8 mouse cellular contexts compared by ENCODE assay signal in the genomic region with DNA sequence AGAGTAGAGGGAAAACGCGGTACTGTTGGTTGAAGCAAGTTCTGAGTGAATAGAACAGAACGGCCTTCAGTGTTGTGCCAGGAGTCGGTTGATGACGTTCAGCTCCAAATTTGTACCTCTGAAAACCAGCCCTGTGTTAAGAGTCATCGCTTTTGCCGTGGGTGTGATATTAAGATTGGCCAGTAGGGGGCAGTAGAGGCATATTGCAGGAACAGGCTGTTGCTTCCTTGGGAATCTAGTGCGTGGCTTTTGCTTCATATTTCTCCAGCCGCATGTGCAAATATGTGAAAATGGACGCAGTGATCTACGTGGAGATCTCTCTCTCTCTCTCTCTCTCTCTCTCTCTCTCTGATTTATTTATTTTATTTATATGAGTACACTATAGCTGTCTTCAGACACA. TPM values are rescaled to one million over a fixed set of nuclear protein-coding genes. Genes with fewer than 3 reads are reported as not detected.
DNase-seq lines count a peak whose midpoint lies in the region; ATAC-seq lines count a peak whose summit lies in the region.

No protein-coding gene starts in this region.

- H3K27me3 ChIP-seq in intestine, embryonic 14.5 days (replicated peaks; ENCODE audit: control insufficient read depth, insufficient read depth, low read length), result no peaks in the 10 kb centered on the region
- no peaks in the 10 kb centered on the region for H3K27me3 ChIP-seq in intestine, embryonic 16.5 days (replicated peaks; ENCODE audit: control insufficient read depth, insufficient read depth, low read length)
- 0 out of 2 replicates have a peak, but pooled peaks cover 2% of the 10 kb centered on the region for H3K27me3 ChIP-seq in forebrain, embryonic 16.5 days (replicated peaks; ENCODE audit: control insufficient read depth, insufficient read depth, low read length)
- H3K27me3 ChIP-seq in splenic B cell, adult 2 months (ENCODE audit: control insufficient read depth, insufficient read depth, low read length, poor library complexity, severe bottlenecking), result no peaks in the 10 kb centered on the region; the same call in 1 of the 2 replicates

- intact Hi-C loops in left cerebral cortex, postnatal 10 days (cut with DNase I), result loop anchor here (2.0 to 5.0 kb wide), 2 partner anchors 292 to 351 kb away; no protein-coding TSS in a partner anchor

- ATAC-seq in intestine, embryonic 14.5 days (replicated peaks; ENCODE audit: low FRiP score, low TSS enrichment, low read depth), result no peak
- no peak for ATAC-seq in intestine, embryonic 16.5 days
- ATAC-seq in forebrain, embryonic 16.5 days, result peak; percentile 4; the same call in 1 of the 2 replicates

- WGBS in intestine, embryonic 14.5 days, result 9% methylated on average over 11 of the region's 11 CpGs
- 4% methylated on average over 11 of the region's 11 CpGs for WGBS in intestine, embryonic 16.5 days
- 4% methylated on average over 11 of the region's 11 CpGs for WGBS in forebrain, embryonic 16.5 days

- no peak overlapping the region for H3K4me2 ChIP-seq in intestine, embryonic 14.5 days (ENCODE audit: low read length)
- no peak overlapping the region for H3K4me2 ChIP-seq in intestine, embryonic 16.5 days (ENCODE audit: low read depth, low read length)
- H3K4me2 ChIP-seq in forebrain, embryonic 16.5 days (ENCODE audit: low read length), result peak overlapping the region; percentile 45

- H3K9me3 ChIP-seq in intestine, embryonic 14.5 days (ENCODE audit: control insufficient read depth, low read length), result no peaks in the 10 kb centered on the region
- H3K9me3 ChIP-seq in intestine, embryonic 16.5 days (ENCODE audit: control insufficient read depth, low read length), result no peaks in the 10 kb centered on the region
- no peaks in the 10 kb centered on the region for H3K9me3 ChIP-seq in forebrain, embryonic 16.5 days (ENCODE audit: control insufficient read depth, low read length)

- no peak overlapping the region for H3K4me3 ChIP-seq in intestine, embryonic 14.5 days (ENCODE audit: low read depth, low read length)
- H3K4me3 ChIP-seq in intestine, embryonic 16.5 days (ENCODE audit: low read length), result no peak overlapping the region
- H3K4me3 ChIP-seq in forebrain, embryonic 16.5 days (replicated peaks; ENCODE audit: low read length), result peak overlapping the region; percentile 26

- DNase-seq in intestine, embryonic 14.5 days (ENCODE audit: low spot score), result peak; percentile 97
- DNase-seq in cerebellum, adult 11 months, result peak; percentile 91
- DNase-seq in heart, postnatal 4 days, result peak; percentile 96
- DNase-seq in left cerebral cortex, postnatal 10 days (ENCODE audit: extremely low spot score in 1 of 2, low spot score in 2 of 2), result peak; percentile 88 to 92
- DNase-seq in naive thymus-derived CD4-positive, alpha-beta T cell, adult 2 months (ENCODE audit: low read depth), result peak; percentile 91
- peak; percentile 92 for DNase-seq in splenic B cell, adult 2 months (ENCODE audit: low read depth, low spot score)

- H3K9ac ChIP-seq in intestine, embryonic 14.5 days (ENCODE audit: low read length), result no peak overlapping the region
- H3K9ac ChIP-seq in intestine, embryonic 16.5 days (ENCODE audit: low read depth, low read length), result no peak overlapping the region
- H3K9ac ChIP-seq in forebrain, embryonic 16.5 days (replicated peaks; ENCODE audit: low read depth, low read length), result peak overlapping the region; percentile 39; the same call in 1 of the 2 replicates

- peaks cover 7% of the 10 kb centered on the region; the same call in 1 of the 2 replicates for H3K4me1 ChIP-seq in intestine, embryonic 14.5 days (replicated peaks; ENCODE audit: control insufficient read depth, insufficient read depth, low read length)
- peaks cover 12% of the 10 kb centered on the region for H3K4me1 ChIP-seq in intestine, embryonic 16.5 days (ENCODE audit: control insufficient read depth, insufficient read depth, low read length)
- peaks cover 22% of the 10 kb centered on the region for H3K4me1 ChIP-seq in forebrain, embryonic 16.5 days (replicated peaks; ENCODE audit: control insufficient read depth, insufficient read depth, low read length)

- no peak overlapping the region for H3K27ac ChIP-seq in intestine, embryonic 14.5 days (ENCODE audit: low read depth)
- no peak overlapping the region for H3K27ac ChIP-seq in intestine, embryonic 16.5 days (ENCODE audit: low read length)
- H3K27ac ChIP-seq in forebrain, embryonic 16.5 days (ENCODE audit: low read length), result no peak overlapping the region

- no peaks in the 10 kb centered on the region for H3K36me3 ChIP-seq in intestine, embryonic 14.5 days (ENCODE audit: control insufficient read depth, insufficient read depth, low read length)
- H3K36me3 ChIP-seq in intestine, embryonic 16.5 days (ENCODE audit: control insufficient read depth, insufficient read depth, low read length), result no peaks in the 10 kb centered on the region
- H3K36me3 ChIP-seq in forebrain, embryonic 16.5 days (ENCODE audit: control insufficient read depth, insufficient read depth), result no peaks in the 10 kb centered on the region
- no peaks in the 10 kb centered on the region for H3K36me3 ChIP-seq in splenic B cell, adult 2 months (ENCODE audit: control insufficient read depth, insufficient read depth, low read length, poor library complexity, severe bottlenecking)

RNA-seq across cellular contexts. Expression of a gene that starts 2.1 kb away (rescaled TPM):
- 3.1 and 3.6 TPM in 2 replicates for polyA plus RNA-seq in intestine, embryonic 14.5 days (2014; fragmentation: Nextera tagmentation; extraction: Ambion mirVana)
- 3.4 and 3.5 TPM in 2 replicates for polyA plus RNA-seq in intestine, embryonic 16.5 days (2015; fragmentation: Nextera tagmentation; extraction: Ambion mirVana)
- 0.70 and 0.72 TPM in 2 replicates for polyA plus RNA-seq in forebrain, embryonic 16.5 days (2015; fragmentation: Nextera tagmentation; extraction: Ambion mirVana)
- total RNA-seq in heart, postnatal 4 days (2021), result 1 to 10 TPM; 2.8 to 3.1 TPM
- total RNA-seq in left cerebral cortex, postnatal 10 days (2021), result 1 to 10 TPM in 1 of 2 experiments, under 1 TPM in 1; 0.94 to 1.6 TPM

RNA-seq across cellular contexts. Expression of a gene that starts 2.2 kb away (rescaled TPM):
- 14.0 and 14.3 TPM in 2 replicates for polyA plus RNA-seq in intestine, embryonic 14.5 days (2014; fragmentation: Nextera tagmentation; extraction: Ambion mirVana)
- 12.3 and 15.0 TPM in 2 replicates for polyA plus RNA-seq in intestine, embryonic 16.5 days (2015; fragmentation: Nextera tagmentation; extraction: Ambion mirVana)
- polyA plus RNA-seq in forebrain, embryonic 16.5 days (2015; fragmentation: Nextera tagmentation; extraction: Ambion mirVana), result 17.8 and 18.4 TPM in 2 replicates
- total RNA-seq in heart, postnatal 4 days (2021), result 10 to 100 TPM; 36.5 to 36.6 TPM
- total RNA-seq in left cerebral cortex, postnatal 10 days (2021), result 100 to 1,000 TPM; 101 to 102 TPM
